Mouse (Mus musculus) ES-E14 (cell line): Measurements from ENCODE around the gene Cdc14b. TPM values are rescaled to one million over a fixed set of nuclear protein-coding genes. Genes with fewer than 3 reads are reported as not detected.

Source experiments
- DNase-seq: peaks from one replicate; pipeline ENCODE4 v3.0.0-alpha.2; 2013; ENCODE audit warnings: low read depth, low spot score
- H3K27ac ChIP-seq: 2 replicates; pipeline ENCODE4 v1.5.1; 2012; ENCODE audit warnings: low read depth, mild to moderate bottlenecking, low read length, moderate library complexity, mixed read lengths; ENCODE audit not compliant: poor library complexity, insufficient read depth, severe bottlenecking
- H3K36me3 ChIP-seq: 2 replicates; pipeline ENCODE4 v1.6.1; 2012; ENCODE audit warnings: mild to moderate bottlenecking, low read length, moderate library complexity, mixed read lengths; ENCODE audit not compliant: control insufficient read depth, poor library complexity, insufficient read depth, severe bottlenecking
- H3K4me1 ChIP-seq, 2 experiments: fragments of 150-350 bp in 1 of 2; sonication (generic) in 1 of 2; 2 replicates each; pipeline ENCODE4 v1.6.1; 2012; ENCODE audit warnings: low read length in 2 of 2, mild to moderate bottlenecking in 1 of 2, mixed read lengths in 1 of 2; ENCODE audit not compliant: control insufficient read depth in 2 of 2, insufficient read depth in 2 of 2, poor library complexity in 1 of 2
- H3K4me3 ChIP-seq, 2 experiments: fragments of 150-350 bp in 1 of 2; sonication (generic) in 1 of 2; 2 replicates each; pipeline ENCODE4 v1.5.1; 2012; ENCODE audit warnings: low read length in 2 of 2, low read depth in 1 of 2, mild to moderate bottlenecking in 1 of 2, mixed read lengths in 1 of 2; ENCODE audit not compliant: insufficient read depth in 1 of 2, poor library complexity in 1 of 2, severe bottlenecking in 1 of 2
- H3K9ac ChIP-seq: 2 replicates; pipeline ENCODE4 v1.6.1; 2012; ENCODE audit warnings: low read depth, mild to moderate bottlenecking, low read length, mixed read lengths; ENCODE audit not compliant: poor library complexity, insufficient read depth, severe bottlenecking
- H3K9me3 ChIP-seq: fragments of 150-350 bp; sonication (generic); 2 replicates; pipeline ENCODE4 v1.6.1; 2012; ENCODE audit warnings: low read depth, mild to moderate bottlenecking, low read length; ENCODE audit not compliant: control insufficient read depth, insufficient read depth
- CHD2 ChIP-seq: IDR thresholded peaks from 2 replicates; pipeline ENCODE4 v1.6.1; 2014; ENCODE audit warnings: mild to moderate bottlenecking, low read depth, low read length, inconsistent platforms
- HCFC1 ChIP-seq: IDR thresholded peaks from 2 replicates; pipeline ENCODE4 v1.6.1; 2012; ENCODE audit warnings: low read length, inconsistent platforms, borderline replicate concordance; ENCODE audit not compliant: insufficient read depth
- MAFK ChIP-seq: IDR thresholded peaks from 2 replicates; pipeline ENCODE4 v1.6.1; 2014; ENCODE audit warnings: mild to moderate bottlenecking, low read depth, low read length, inconsistent platforms; ENCODE audit not compliant: insufficient read depth
- ZC3H11A ChIP-seq: IDR thresholded peaks from 2 replicates; pipeline ENCODE4 v1.6.1; 2012; ENCODE audit warnings: low read depth, mild to moderate bottlenecking, inconsistent platforms, low read length, borderline replicate concordance
- ZNF384 ChIP-seq: IDR thresholded peaks from 2 replicates; pipeline ENCODE4 v1.6.1; 2012; ENCODE audit warnings: low read depth, low read length, inconsistent platforms
- in situ Hi-C, 2 experiments: fragments of 600-800 bp; cut with MboI; formaldehyde crosslinking; loops; one replicate each; pipeline ENCODE4 v1.15.1; 2025; ENCODE audit warnings: low sequenced_read_pairs in 2 of 2, inconsistent platforms in 1 of 2; ENCODE audit not compliant: unreplicated experiment in 2 of 2
- total RNA-seq: library from RNA; depleted of rRNA; stranded (reverse); fragments of 300-350 nt; gene quantifications from 2 replicates; pipeline ENCODE4 v1.2.3, GENCODE M21; 2012

Gene Cdc14b
- total RNA-seq, 1 experiment = 12.3 TPM

DNA sequence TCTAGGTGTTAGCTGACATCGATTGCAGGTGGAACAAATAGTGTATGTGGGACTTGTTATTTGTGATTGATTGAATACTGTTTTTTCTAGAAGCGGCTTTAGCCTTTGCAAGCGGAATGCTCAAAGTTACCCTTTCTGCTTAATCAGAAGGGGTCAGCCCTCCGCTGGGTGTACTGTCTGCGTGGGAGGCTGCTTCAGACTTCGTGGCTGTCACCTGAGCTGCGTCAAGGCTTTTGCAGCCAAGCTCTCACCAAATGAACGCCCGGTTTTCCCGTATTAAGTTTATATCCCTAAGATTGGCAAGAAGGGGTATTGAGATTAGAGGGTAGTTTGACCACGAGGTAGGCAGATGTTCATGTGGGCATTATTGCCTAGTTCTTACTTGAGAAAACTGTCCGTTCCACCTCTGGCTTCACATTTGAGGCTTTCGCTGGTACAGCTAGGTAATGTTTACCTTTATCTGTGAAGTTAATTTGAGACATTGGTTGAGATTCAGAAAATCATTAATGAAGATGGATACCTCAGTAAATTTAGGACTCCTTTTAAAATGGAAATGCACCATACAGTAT is 111.9 kb downstream of the Cdc14b start:
- Histone ChIP-seq H3K36me3 (no peaks in the 10 kb centered on the region), H3K4me1 (no peaks in the 10 kb centered on the region; a peak in 1 of 4 replicates), H3K4me3 (peak overlapping the region in 1 of 2 experiments; percentile 88; a peak in 2 of 4 replicates), H3K27ac (no peak overlapping the region), H3K9me3 (no peaks in the 10 kb centered on the region), H3K9ac (no peak overlapping the region)
- TF ChIP-seq ZC3H11A (no peak), CHD2 (no peak), HCFC1 (no peak), MAFK (no peak), ZNF384 (no peak)
- DNase-seq = no peak
- in situ Hi-C loops = no loop called here

DNA sequence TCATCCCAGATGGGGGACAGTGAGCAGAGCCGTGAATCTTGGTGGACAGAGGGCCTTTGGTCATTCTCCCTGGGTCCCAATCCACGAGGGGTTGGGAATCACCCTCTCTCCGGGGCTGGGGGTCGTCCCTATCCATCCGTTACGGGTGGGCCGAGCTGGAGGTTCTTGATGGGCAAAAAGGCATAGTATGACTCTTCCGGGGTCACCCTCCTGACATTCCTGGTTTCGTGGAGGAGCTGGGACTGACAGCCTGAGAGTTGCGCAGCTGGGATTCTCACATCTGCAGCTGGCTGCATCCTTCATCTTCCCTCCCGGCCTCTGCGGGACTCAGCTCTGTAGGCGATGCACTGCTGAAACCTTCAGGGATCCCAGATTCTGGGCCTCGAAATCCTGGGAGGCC is 112.5 kb downstream of the Cdc14b start:
- Histone ChIP-seq H3K9me3 (no peaks in the 10 kb centered on the region), H3K36me3 (no peaks in the 10 kb centered on the region), H3K9ac (peak overlapping the region; percentile 78; the same call in 1 of the 2 replicates), H3K4me1 (no peaks in the 10 kb centered on the region; a peak in 1 of 4 replicates), H3K4me3 (peak overlapping the region; percentile 71 to 88), H3K27ac (no peak overlapping the region)
- in situ Hi-C loops = no loop called here
- DNase-seq = no peak
- TF ChIP-seq CHD2 (no peak), MAFK (no peak)

DNA sequence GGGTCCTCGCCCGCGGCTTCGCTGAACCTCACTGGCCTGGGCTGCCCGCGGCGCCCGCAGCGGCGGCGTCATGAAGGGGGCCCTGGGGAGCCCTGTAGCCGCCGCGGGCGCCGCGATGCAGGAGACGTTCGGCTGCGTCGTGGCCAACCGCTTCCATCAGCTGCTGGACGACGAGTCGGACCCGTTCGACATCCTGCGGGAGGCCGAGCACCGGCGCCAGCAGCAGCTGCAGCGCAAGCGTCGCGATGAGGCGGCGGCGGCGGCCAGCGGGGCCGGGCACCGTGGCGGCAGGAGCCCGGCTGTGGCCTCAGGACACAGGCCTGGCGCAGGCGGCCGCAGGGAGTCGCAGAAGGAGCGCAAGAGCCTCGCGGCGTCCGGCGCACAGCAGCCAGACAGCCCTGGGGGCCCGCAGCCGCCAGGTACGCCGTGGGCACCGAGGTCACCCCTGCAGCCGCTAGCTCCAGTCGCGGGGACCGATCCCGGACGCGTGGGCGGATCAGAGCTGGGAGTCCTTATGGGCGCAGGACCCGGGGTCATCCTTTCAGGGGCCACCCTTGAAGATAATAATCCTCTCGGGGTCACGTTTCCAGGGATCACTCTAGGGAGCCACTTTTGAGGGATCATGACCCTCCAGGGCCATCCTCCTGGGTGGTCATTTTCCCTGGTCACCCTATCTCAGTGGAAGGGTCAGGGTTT is 113.0 kb downstream of the Cdc14b start:
- H3K27ac ChIP-seq = no peak overlapping the region
- DNase-seq = no peak
- TF ChIP-seq ZNF384 (no peak), MAFK (no peak)
- no peaks in the 10 kb centered on the region for H3K36me3 ChIP-seq
- no peaks in the 10 kb centered on the region for H3K9me3 ChIP-seq
- H3K4me1 ChIP-seq = no peaks in the 10 kb centered on the region; a peak in 1 of 4 replicates
- peak overlapping the region; percentile 78 for H3K9ac ChIP-seq
- in situ Hi-C loops = no loop called here
- peak overlapping the region; percentile 71 to 88 for H3K4me3 ChIP-seq

DNA sequence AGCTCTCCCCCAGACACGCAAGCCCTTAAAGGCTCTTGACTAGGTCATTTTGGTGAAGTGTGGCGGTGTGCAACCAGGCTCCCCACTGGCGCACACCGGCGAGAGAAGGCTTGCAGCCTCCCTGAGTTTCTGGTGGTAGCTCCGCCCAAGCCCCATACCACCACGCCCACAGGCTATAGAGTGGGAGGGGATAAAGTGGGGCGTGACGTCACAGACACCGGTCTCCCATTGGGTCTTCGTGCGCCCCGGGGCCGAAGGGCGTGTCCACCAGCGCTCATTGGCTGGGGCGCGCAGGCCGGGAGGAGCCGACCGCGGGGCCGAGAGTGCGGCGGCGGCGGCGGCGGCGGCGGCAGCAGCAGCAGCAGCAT is 113.6 kb downstream of the Cdc14b start, which contains the start of gene Habp4:
Habp4 (plus strand) TSS at position 277 of the 368 bp plus-strand sequence.
- no peak within 1 kb of the TSS for H3K27ac ChIP-seq
- in situ Hi-C loops = no loop called here

DNA sequence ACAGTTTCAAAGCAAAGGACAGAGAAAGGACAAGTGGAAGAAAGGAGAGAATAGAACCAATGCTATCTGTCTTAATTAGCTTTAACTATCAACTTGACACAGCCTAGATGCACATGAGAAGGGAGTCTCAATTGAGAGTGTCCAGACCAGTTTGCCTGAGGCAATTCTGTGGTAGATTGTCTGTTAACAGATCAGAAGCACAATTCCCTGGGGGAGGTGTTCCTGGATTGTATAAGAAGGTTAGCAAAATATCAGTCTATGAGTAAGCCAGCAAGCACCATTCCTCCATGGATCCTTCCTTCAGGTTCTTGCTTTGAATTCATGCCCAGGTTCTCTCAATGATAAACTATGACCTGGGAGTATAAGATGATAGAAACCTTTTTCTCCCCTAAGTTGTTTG is 118.1 kb downstream of the Cdc14b start:
- H3K27ac ChIP-seq = no peak overlapping the region
- peaks cover 0 to 7% of the 10 kb centered on the region in 2 experiments; a peak in 2 of 4 replicates for H3K4me1 ChIP-seq
- no peaks in the 10 kb centered on the region for H3K9me3 ChIP-seq
- TF ChIP-seq ZNF384 = no peak
- TF ChIP-seq CHD2 = no peak
- no peak for TF ChIP-seq ZC3H11A
- no peak for TF ChIP-seq MAFK
- no peak for TF ChIP-seq HCFC1
- H3K36me3 ChIP-seq = no peaks in the 10 kb centered on the region
- no peak for DNase-seq
- no peak overlapping the region for H3K9ac ChIP-seq
- in situ Hi-C loops = no loop called here
- H3K4me3 ChIP-seq = no peak overlapping the region

More for the DNA sequence above, 113.6 kb downstream of the Cdc14b start, which contains the start of gene Habp4:
- Histone ChIP-seq H3K4me1 (no peaks in the 10 kb centered on the region; a peak in 1 of 4 replicates), H3K36me3 (no peaks in the 10 kb centered on the region), H3K4me3 (peak within 1 kb of the TSS; percentile 71 to 88), H3K9me3 (no peaks in the 10 kb centered on the region), H3K9ac (peak within 1 kb of the TSS; percentile 78)
- TF ChIP-seq MAFK (no peak), HCFC1 (no peak), CHD2 (no peak), ZC3H11A (no peak), ZNF384 (no peak)
- DNase-seq = peak; percentile 98
